In genomic region chr2:85047596-85048167, GRCm38 (mm10) we compare ENCODE assay signal across 7 mouse cellular contexts. TPM values are rescaled to one million over a fixed set of nuclear protein-coding genes. Genes with fewer than 3 reads are reported as not detected.
DNase-seq lines count a peak whose midpoint lies in the region; ATAC-seq and TF ChIP-seq lines count a peak whose summit lies in the region.

Gene Tnks1bp1 (plus strand): TSS chr2:85048022.

- 0 out of 2 replicates have a peak, but pooled peaks have one; percentile 1 for TF ChIP-seq CTCF in intestine, postnatal 0 days (IDR thresholded peaks at IDR 0.05; ENCODE audit: low read depth)
- no peak for TF ChIP-seq CTCF in small intestine, adult 2 months (IDR thresholded peaks at IDR 0.05; ENCODE audit: extremely low read depth, insufficient read length, insufficient replicate concordance, low read depth, low read length)

- intact Hi-C loops in left cerebral cortex, postnatal 4 days (cut with DNase I): no loop called here

- H3K9me3 ChIP-seq in embryonic facial prominence, embryonic 10.5 days: no peaks in the 10 kb centered on the region
- no peaks in the 10 kb centered on the region for H3K9me3 ChIP-seq in intestine, postnatal 0 days (ENCODE audit: control insufficient read depth)
- no peaks in the 10 kb centered on the region for H3K9me3 ChIP-seq in midbrain, embryonic 12.5 days

- no peaks in the 10 kb centered on the region for H3K27me3 ChIP-seq in embryonic facial prominence, embryonic 10.5 days (replicated peaks; ENCODE audit: low read depth, poor library complexity, severe bottlenecking)
- H3K27me3 ChIP-seq in intestine, postnatal 0 days (replicated peaks; ENCODE audit: control insufficient read depth, insufficient read depth, low read length): no peaks in the 10 kb centered on the region
- no peaks in the 10 kb centered on the region for H3K27me3 ChIP-seq in midbrain, embryonic 12.5 days
- no peaks in the 10 kb centered on the region for H3K27me3 ChIP-seq in small intestine, adult 2 months (ENCODE audit: control insufficient read depth, insufficient read depth, low read length)

- peak within 1 kb of the TSS; percentile 78 for H3K9ac ChIP-seq in intestine, postnatal 0 days (ENCODE audit: low read depth, low read length)
- peak within 1 kb of the TSS; percentile 65 for H3K9ac ChIP-seq in midbrain, embryonic 12.5 days (replicated peaks)

- peaks cover 51% of the 10 kb centered on the region for H3K4me1 ChIP-seq in embryonic facial prominence, embryonic 10.5 days
- peaks cover 5% of the 10 kb centered on the region for H3K4me1 ChIP-seq in intestine, postnatal 0 days (replicated peaks; ENCODE audit: control insufficient read depth, insufficient read depth, low read length)
- H3K4me1 ChIP-seq in midbrain, embryonic 12.5 days: peaks cover 37% of the 10 kb centered on the region
- H3K4me1 ChIP-seq in small intestine, adult 2 months (ENCODE audit: control insufficient read depth, insufficient read depth, insufficient read length, low read length): peaks cover 17% of the 10 kb centered on the region

- ATAC-seq in intestine, postnatal 0 days: peak; percentile 91
- ATAC-seq in midbrain, embryonic 12.5 days (ENCODE audit: low FRiP score, low read depth): peak; percentile 86

- H3K4me3 ChIP-seq in embryonic facial prominence, embryonic 10.5 days: peak within 1 kb of the TSS; percentile 82
- H3K4me3 ChIP-seq in intestine, postnatal 0 days (ENCODE audit: low read depth, low read length): peak within 1 kb of the TSS; percentile 78
- peak within 1 kb of the TSS; percentile 55 for H3K4me3 ChIP-seq in midbrain, embryonic 12.5 days
- peak within 1 kb of the TSS; percentile 70 for H3K4me3 ChIP-seq in small intestine, adult 2 months (ENCODE audit: low read depth, low read length)

- H3K27ac ChIP-seq in embryonic facial prominence, embryonic 10.5 days (replicated peaks): peak within 1 kb of the TSS; percentile 93
- H3K27ac ChIP-seq in intestine, postnatal 0 days (ENCODE audit: low read depth, low read length): peak within 1 kb of the TSS; percentile 93
- H3K27ac ChIP-seq in midbrain, embryonic 12.5 days (replicated peaks): peak within 1 kb of the TSS; percentile 95
- H3K27ac ChIP-seq in small intestine, adult 2 months (ENCODE audit: insufficient read depth, low read depth, low read length): peak within 1 kb of the TSS; percentile 65

- peak within 1 kb of the TSS; percentile 91 for H3K4me2 ChIP-seq in intestine, postnatal 0 days (replicated peaks; ENCODE audit: low read depth)
- H3K4me2 ChIP-seq in midbrain, embryonic 12.5 days (replicated peaks): peak within 1 kb of the TSS; percentile 71

- DNase-seq in adrenal gland, postnatal 10 days: peak; percentile 99
- DNase-seq in embryonic facial prominence, embryonic 10.5 days (ENCODE audit: low spot score): peak; percentile 95
- peak; percentile 89 for DNase-seq in gonadal fat pad, adult 2 months (ENCODE audit: low read depth)
- peak; percentile 92 for DNase-seq in left cerebral cortex, postnatal 4 days

- TF ChIP-seq POLR2A in small intestine, adult 2 months (IDR thresholded peaks at IDR 0.05; ENCODE audit: low read depth, low read length): no peak

- under 1% methylated on average over 42 of the region's 42 CpGs for WGBS in embryonic facial prominence, embryonic 10.5 days
- WGBS in intestine, postnatal 0 days: under 1% methylated on average over 42 of the region's 42 CpGs
- 1% methylated on average over 42 of the region's 42 CpGs for WGBS in midbrain, embryonic 12.5 days
- WGBS in small intestine, adult 2 months: under 1% methylated on average over 42 of the region's 42 CpGs

- peaks cover 60% of the 10 kb centered on the region for H3K36me3 ChIP-seq in embryonic facial prominence, embryonic 10.5 days (replicated peaks)
- H3K36me3 ChIP-seq in intestine, postnatal 0 days (ENCODE audit: control insufficient read depth, insufficient read depth): peaks cover 50% of the 10 kb centered on the region
- peaks cover 58% of the 10 kb centered on the region for H3K36me3 ChIP-seq in midbrain, embryonic 12.5 days
- peaks cover 33% of the 10 kb centered on the region for H3K36me3 ChIP-seq in small intestine, adult 2 months (ENCODE audit: control insufficient read depth, insufficient read depth, low read length)

RNA-seq across cellular contexts. Expression of gene Tnks1bp1, which starts in this region (rescaled TPM):
- total RNA-seq in adrenal gland, postnatal 10 days (2021): 100 to 1,000 TPM; 102 to 111 TPM
- polyA plus RNA-seq in embryonic facial prominence, embryonic 10.5 days (2016; fragmentation: Nextera tagmentation; extraction: Ambion mirVana): 31.5 and 33.1 TPM in 2 replicates
- 91.0 and 121 TPM in 2 replicates for polyA plus RNA-seq in gonadal fat pad, adult 2 months (2012; rRNA removed)
- 18.0 and 19.5 TPM in 2 replicates for polyA plus RNA-seq in intestine, postnatal 0 days (2015; fragmentation: Nextera tagmentation; extraction: Ambion mirVana)
- total RNA-seq in left cerebral cortex, postnatal 4 days (2021): 10 to 100 TPM; 80.1 to 91.9 TPM
- polyA plus RNA-seq in midbrain, embryonic 12.5 days (2016; fragmentation: Nextera tagmentation; extraction: Ambion mirVana): 40.3 and 48.0 TPM in 2 replicates
- polyA plus RNA-seq in small intestine, adult 2 months (2012; rRNA removed): 29.6 and 36.9 TPM in 2 replicates

Comparison
In these comparisons a context has a peak if more than half of its experiments do, and no peak if none do; other contexts are left out.
1. Peak in every context shown above with its lines: DNase-seq, ATAC-seq, H3K4me3 ChIP-seq and H3K27ac ChIP-seq.